Mouse (Mus musculus): ENCODE results near the gene Fam126a. TPM values are rescaled to one million over a fixed set of nuclear protein-coding genes. Genes with fewer than 3 reads are reported as not detected.

Fam126a gene
- 5.0 and 6.0 TPM in 2 replicates for polyA plus RNA-seq (2012; rRNA removed)

- WGBS, result under 1% methylated on average over 16 of the region's 16 CpGs
- DNase-seq (ENCODE audit: low read depth in 1 of 2, low spot score in 2 of 2), result peak; percentile 92 to 93
- Histone ChIP-seq H3K4me3 (ENCODE audit: extremely low read depth, insufficient read depth, insufficient read length) (peak within 1 kb of the TSS; percentile 98), H3K27me3 (ENCODE audit: control insufficient read depth, insufficient read depth, low read length) (no peaks in the 10 kb centered on the region), H3K4me1 (ENCODE audit: control insufficient read depth, insufficient read depth, insufficient read length) (peaks cover 10% of the 10 kb centered on the region; the same call in 1 of the 2 replicates), H3K27ac (ENCODE audit: insufficient read depth, low read length) (peak within 1 kb of the TSS; percentile 94), H3K36me3 (ENCODE audit: control insufficient read depth, insufficient read depth, low read length) (no peaks in the 10 kb centered on the region)
- peak; percentile 89 for TF ChIP-seq POLR2A (IDR thresholded peaks at IDR 0.05; ENCODE audit: low read depth, low read length)
- no peak for TF ChIP-seq CTCF (IDR thresholded peaks at IDR 0.05; ENCODE audit: extremely low read depth, insufficient read depth, insufficient read length, insufficient replicate concordance)
Measured at GRCm38 (mm10) chr5:24030579-24030969, at the start of gene Fam126a. Fam126a (minus strand) TSS chr5:24030690.

GRCm38 (mm10) chr5:24078420-24079179 lies 48.1 kb upstream of the Fam126a start:
- no peak for DNase-seq (ENCODE audit: low read depth in 1 of 2, low spot score in 2 of 2)
- Histone ChIP-seq H3K4me1 (ENCODE audit: control insufficient read depth, insufficient read depth, insufficient read length) (no peaks in the 10 kb centered on the region), H3K27ac (ENCODE audit: insufficient read depth, low read length) (no peak overlapping the region), H3K36me3 (ENCODE audit: control insufficient read depth, insufficient read depth, low read length) (no peaks in the 10 kb centered on the region), H3K4me3 (ENCODE audit: extremely low read depth, insufficient read depth, insufficient read length) (no peak overlapping the region; the same call in 1 of the 2 replicates), H3K27me3 (ENCODE audit: control insufficient read depth, insufficient read depth, low read length) (no peaks in the 10 kb centered on the region)
- 91% methylated on average over 7 of the region's 7 CpGs for WGBS
- TF ChIP-seq POLR2A (IDR thresholded peaks at IDR 0.05; ENCODE audit: low read depth, low read length), result no peak
- no peak for TF ChIP-seq CTCF (IDR thresholded peaks at IDR 0.05; ENCODE audit: extremely low read depth, insufficient read depth, insufficient read length, insufficient replicate concordance)

- Histone ChIP-seq H3K27me3 (ENCODE audit: control insufficient read depth, insufficient read depth, low read length) (no peaks in the 10 kb centered on the region), H3K4me3 (ENCODE audit: extremely low read depth, insufficient read depth, insufficient read length) (no peak overlapping the region), H3K4me1 (ENCODE audit: control insufficient read depth, insufficient read depth, insufficient read length) (no peaks in the 10 kb centered on the region), H3K36me3 (ENCODE audit: control insufficient read depth, insufficient read depth, low read length) (no peaks in the 10 kb centered on the region), H3K27ac (ENCODE audit: insufficient read depth, low read length) (no peak overlapping the region)
- TF ChIP-seq POLR2A (IDR thresholded peaks at IDR 0.05; ENCODE audit: low read depth, low read length) (no peak), CTCF (IDR thresholded peaks at IDR 0.05; ENCODE audit: extremely low read depth, insufficient read depth, insufficient read length, insufficient replicate concordance) (no peak)
- 29% methylated on average over 7 of the region's 7 CpGs for WGBS
- DNase-seq (ENCODE audit: low read depth in 1 of 2, low spot score in 2 of 2), result no peak
Measured at GRCm38 (mm10) chr5:24077739-24078306, 47.3 kb upstream of the Fam126a start.

- DNase-seq (ENCODE audit: low read depth in 1 of 2, low spot score in 2 of 2), result peak in 1 of 2 experiments; percentile 44
- TF ChIP-seq POLR2A (IDR thresholded peaks at IDR 0.05; ENCODE audit: low read depth, low read length), result no peak
- peak; percentile 39; the same call in 1 of the 2 replicates for TF ChIP-seq CTCF (IDR thresholded peaks at IDR 0.05; ENCODE audit: extremely low read depth, insufficient read depth, insufficient read length, insufficient replicate concordance)
- no peak overlapping the region for H3K27ac ChIP-seq (ENCODE audit: insufficient read depth, low read length)
- H3K4me1 ChIP-seq (ENCODE audit: control insufficient read depth, insufficient read depth, insufficient read length), result no peaks in the 10 kb centered on the region
- H3K27me3 ChIP-seq (ENCODE audit: control insufficient read depth, insufficient read depth, low read length), result no peaks in the 10 kb centered on the region
- H3K4me3 ChIP-seq (ENCODE audit: extremely low read depth, insufficient read depth, insufficient read length), result peak overlapping the region; percentile 45
- no peaks in the 10 kb centered on the region for H3K36me3 ChIP-seq (ENCODE audit: control insufficient read depth, insufficient read depth, low read length)
- WGBS, result 5% methylated on average over 15 of the region's 15 CpGs
Measured at GRCm38 (mm10) chr5:24076986-24077718, 46.7 kb upstream of the Fam126a start.

- no peaks in the 10 kb centered on the region for H3K27me3 ChIP-seq (ENCODE audit: control insufficient read depth, insufficient read depth, low read length)
- 86% methylated on average over 6 of the region's 6 CpGs for WGBS
- no peak for DNase-seq (ENCODE audit: low read depth in 1 of 2, low spot score in 2 of 2)
Measured at GRCm38 (mm10) chr5:24072031-24072430, 41.5 kb upstream of the Fam126a start.

GRCm38 (mm10) chr5:24068955-24069354 lies 38.5 kb upstream of the Fam126a start:
- H3K4me1 ChIP-seq (ENCODE audit: control insufficient read depth, insufficient read depth, insufficient read length), result no peaks in the 10 kb centered on the region
- no peaks in the 10 kb centered on the region for H3K27me3 ChIP-seq (ENCODE audit: control insufficient read depth, insufficient read depth, low read length)
- TF ChIP-seq POLR2A (IDR thresholded peaks at IDR 0.05; ENCODE audit: low read depth, low read length), result no peak
- no peak for TF ChIP-seq CTCF (IDR thresholded peaks at IDR 0.05; ENCODE audit: extremely low read depth, insufficient read depth, insufficient read length, insufficient replicate concordance)
- H3K27ac ChIP-seq (ENCODE audit: insufficient read depth, low read length), result no peak overlapping the region
- 74% methylated on average over 6 of the region's 6 CpGs for WGBS
- no peak overlapping the region for H3K4me3 ChIP-seq (ENCODE audit: extremely low read depth, insufficient read depth, insufficient read length)
- no peak for DNase-seq (ENCODE audit: low read depth in 1 of 2, low spot score in 2 of 2)
- H3K36me3 ChIP-seq (ENCODE audit: control insufficient read depth, insufficient read depth, low read length), result no peaks in the 10 kb centered on the region

More at GRCm38 (mm10) chr5:24072031-24072430, 41.5 kb upstream of the Fam126a start:
- TF ChIP-seq POLR2A (IDR thresholded peaks at IDR 0.05; ENCODE audit: low read depth, low read length), result no peak
- no peak for TF ChIP-seq CTCF (IDR thresholded peaks at IDR 0.05; ENCODE audit: extremely low read depth, insufficient read depth, insufficient read length, insufficient replicate concordance)
- Histone ChIP-seq H3K36me3 (ENCODE audit: control insufficient read depth, insufficient read depth, low read length) (no peaks in the 10 kb centered on the region), H3K4me1 (ENCODE audit: control insufficient read depth, insufficient read depth, insufficient read length) (no peaks in the 10 kb centered on the region), H3K4me3 (ENCODE audit: extremely low read depth, insufficient read depth, insufficient read length) (no peak overlapping the region), H3K27ac (ENCODE audit: insufficient read depth, low read length) (no peak overlapping the region)

Measured in spleen, adult 2 months (tissue).